Mouse (Mus musculus): ENCODE results near the gene Gm609. TPM values are rescaled to one million over a fixed set of nuclear protein-coding genes. Genes with fewer than 3 reads are reported as not detected.
"Not testable (repeated sequence)": the region's sequence is repeated elsewhere in the genome, so short reads cannot be mapped to it uniquely, and the experiment has no call there.

Gm609 gene
- total RNA-seq (2014; rRNA removed) (not detected in 2 replicates), polyA plus RNA-seq (2015; fragmentation: Nextera tagmentation; extraction: Ambion mirVana) (0.05 TPM in 1 of 2 replicates, not detected in the other)

DNA sequence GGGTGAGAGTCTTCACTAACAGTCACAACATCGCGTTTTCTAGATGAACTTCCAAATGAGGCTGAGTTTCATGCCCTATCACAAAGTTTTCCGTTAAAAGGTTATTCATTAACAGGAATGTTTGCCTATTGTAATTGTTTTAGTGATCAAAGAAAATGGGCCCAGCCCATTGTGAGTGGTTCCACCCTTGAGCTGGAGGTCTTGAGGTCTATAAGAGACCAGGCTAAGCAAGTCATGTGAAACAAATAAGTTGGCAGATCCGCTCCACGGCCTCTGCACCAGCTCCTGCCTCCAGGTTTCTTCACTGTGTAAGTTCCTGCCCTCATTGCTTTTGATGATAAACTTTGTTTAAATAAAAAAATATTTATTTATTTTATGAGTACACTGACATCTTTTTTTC is at the start of gene Gm609:
Gene Gm609, minus strand, starts transcription at position 43 of the 400 bp plus-strand sequence.
- no peak for ATAC-seq
- no peak for DNase-seq (ENCODE audit: low spot score)
- WGBS, result 77% methylated on average over 5 of the region's 5 CpGs

DNA sequence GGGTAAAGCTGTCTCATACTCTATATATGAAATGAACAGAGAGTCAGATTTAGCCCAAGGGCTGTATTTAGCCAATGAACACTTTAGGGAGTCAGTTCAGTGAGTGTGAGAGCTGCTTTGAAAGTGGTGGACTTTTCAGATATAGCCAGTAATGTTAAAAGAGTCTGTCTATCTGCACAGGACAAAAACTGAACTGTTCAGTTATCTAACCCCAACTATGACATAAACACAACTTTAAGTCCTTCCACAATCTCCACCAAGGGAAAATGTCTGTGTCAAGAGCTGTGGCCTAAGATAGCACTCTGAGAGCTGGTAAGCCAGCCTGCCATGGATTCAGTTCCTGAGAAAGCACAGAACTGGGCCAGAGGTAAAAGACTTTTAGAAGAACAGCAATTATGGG is 49.3 kb upstream of the Gm609 start:
- Histone ChIP-seq H3K27ac (no peak overlapping the region), H3K4me1 (ENCODE audit: insufficient read depth, low read length) (no peaks in the 10 kb centered on the region), H3K4me2 (ENCODE audit: low read depth, low read length) (no peak overlapping the region), H3K27me3 (ENCODE audit: insufficient read depth, low read length) (no peaks in the 10 kb centered on the region), H3K9me3 (ENCODE audit: low read length) (no peaks in the 10 kb centered on the region), H3K9ac (replicated peaks; ENCODE audit: low read length) (no peak overlapping the region), H3K36me3 (ENCODE audit: insufficient read depth, low read length) (no peaks in the 10 kb centered on the region), H3K4me3 (ENCODE audit: low read length) (no peak overlapping the region)
- ATAC-seq, result no peak
- TF ChIP-seq CTCF (IDR thresholded peaks at IDR 0.05; ENCODE audit: low read depth), result no peak
- no peak for DNase-seq (ENCODE audit: low spot score)

More for the DNA sequence above, at the start of gene Gm609:
- Histone ChIP-seq H3K4me3 (ENCODE audit: low read length) (no peak within 1 kb of the TSS), H3K4me2 (ENCODE audit: low read depth, low read length) (no peak within 1 kb of the TSS), H3K4me1 (ENCODE audit: insufficient read depth, low read length) (no peaks in the 10 kb centered on the region), H3K36me3 (ENCODE audit: insufficient read depth, low read length) (no peaks in the 10 kb centered on the region), H3K27me3 (ENCODE audit: insufficient read depth, low read length) (no peaks in the 10 kb centered on the region), H3K9ac (replicated peaks; ENCODE audit: low read length) (no peak within 1 kb of the TSS), H3K9me3 (ENCODE audit: low read length) (no peaks in the 10 kb centered on the region), H3K27ac (no peak within 1 kb of the TSS)
- TF ChIP-seq CTCF (IDR thresholded peaks at IDR 0.05; ENCODE audit: low read depth), result no peak

DNA sequence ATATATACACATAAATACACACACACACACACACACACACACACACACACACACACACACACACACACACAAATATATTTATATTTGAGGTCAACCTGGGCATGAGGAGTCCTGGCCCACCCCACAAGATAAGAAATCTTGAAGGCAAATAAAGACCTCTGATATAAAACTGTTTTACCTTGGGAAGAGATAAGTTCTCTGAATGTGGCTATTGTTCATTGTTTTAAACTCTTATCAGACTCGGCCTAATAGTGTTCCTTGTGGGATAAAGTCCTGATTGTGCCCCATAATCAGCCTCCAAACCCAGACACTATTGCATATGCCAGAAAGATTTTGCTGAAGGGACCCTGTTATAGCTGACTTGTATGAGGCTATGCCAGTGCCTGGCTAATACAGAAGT is 45.6 kb upstream of the Gm609 start:
- ATAC-seq; DNase-seq (ENCODE audit: low spot score); H3K4me1 ChIP-seq (ENCODE audit: insufficient read depth, low read length); H3K9me3 ChIP-seq (ENCODE audit: low read length); H3K9ac ChIP-seq (replicated peaks; ENCODE audit: low read length); H3K4me3 ChIP-seq (ENCODE audit: low read length); H3K4me2 ChIP-seq (ENCODE audit: low read depth, low read length); H3K27ac ChIP-seq; H3K27me3 ChIP-seq (ENCODE audit: insufficient read depth, low read length); H3K36me3 ChIP-seq (ENCODE audit: insufficient read depth, low read length): not testable (repeated sequence)
- whole genome bisulfite sequencing, result 81% methylated on average over 1 of the region's 1 CpGs

DNA sequence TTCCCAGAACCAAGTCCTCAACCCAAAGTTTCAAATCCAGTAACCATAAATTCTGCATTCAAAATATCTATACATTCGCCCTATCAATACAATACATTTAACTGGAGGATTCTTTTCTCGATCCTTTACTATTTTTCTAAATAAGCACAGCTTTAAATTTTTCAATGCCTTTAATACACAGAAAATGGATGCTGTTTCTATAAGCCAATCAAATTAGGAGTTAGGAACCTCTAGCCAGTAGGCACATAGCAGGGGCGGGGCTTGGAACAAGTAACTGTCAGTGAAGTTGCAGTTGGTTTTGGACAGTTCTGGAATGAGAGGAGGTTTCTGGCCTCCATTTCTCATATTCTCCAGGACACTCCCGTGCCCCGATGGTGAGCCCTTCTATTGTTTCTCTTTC is 42.2 kb upstream of the Gm609 start, which contains the start of gene Slc9c1:
Gene Slc9c1, plus strand, starts transcription at position 301 of the 400 bp plus-strand sequence.
- H3K4me2 ChIP-seq (ENCODE audit: low read depth, low read length), result no peak within 1 kb of the TSS
- no peak within 1 kb of the TSS for H3K27ac ChIP-seq
- no peak within 1 kb of the TSS for H3K4me3 ChIP-seq (ENCODE audit: low read length)
- TF ChIP-seq CTCF (IDR thresholded peaks at IDR 0.05; ENCODE audit: low read depth), result no peak
- DNase-seq (ENCODE audit: low spot score) (no peak), ATAC-seq (no peak)
- WGBS, result 93% methylated on average over 5 of the region's 5 CpGs
- no peak within 1 kb of the TSS for H3K9ac ChIP-seq (replicated peaks; ENCODE audit: low read length)
- H3K27me3 ChIP-seq (ENCODE audit: insufficient read depth, low read length), result no peaks in the 10 kb centered on the region
- no peaks in the 10 kb centered on the region for H3K4me1 ChIP-seq (ENCODE audit: insufficient read depth, low read length)
- no peaks in the 10 kb centered on the region for H3K9me3 ChIP-seq (ENCODE audit: low read length)
- H3K36me3 ChIP-seq (ENCODE audit: insufficient read depth, low read length), result no peaks in the 10 kb centered on the region

DNA sequence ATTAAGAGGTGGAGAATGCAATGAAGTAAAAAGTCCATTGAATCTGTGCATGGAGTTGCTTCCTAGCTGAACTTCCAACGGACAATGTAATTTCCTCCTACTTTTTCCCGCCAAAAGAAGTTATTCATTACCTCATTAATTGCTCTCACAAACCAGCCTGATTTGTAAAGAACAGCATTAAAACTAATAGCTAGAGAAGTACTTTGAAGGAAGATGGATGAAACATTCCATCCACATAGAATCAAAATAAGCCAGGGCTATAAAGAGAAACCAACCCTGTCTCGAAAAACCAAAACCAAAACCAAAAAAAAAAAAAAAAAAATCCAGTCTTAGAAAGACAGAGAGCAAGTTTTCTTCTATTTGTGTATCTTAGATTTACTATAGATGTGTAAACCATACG is 39.2 kb upstream of the Gm609 start, which contains the start of gene Gm17783:
Gene Gm17783, minus strand, starts transcription at position 101 of the 400 bp plus-strand sequence.
- WGBS, result 86% methylated on average over 4 of the region's 4 CpGs
- Histone ChIP-seq H3K4me1 (ENCODE audit: insufficient read depth, low read length) (no peaks in the 10 kb centered on the region), H3K27me3 (ENCODE audit: insufficient read depth, low read length) (no peaks in the 10 kb centered on the region), H3K27ac (no peak within 1 kb of the TSS), H3K9ac (replicated peaks; ENCODE audit: low read length) (no peak within 1 kb of the TSS), H3K9me3 (ENCODE audit: low read length) (no peaks in the 10 kb centered on the region), H3K4me2 (ENCODE audit: low read depth, low read length) (no peak within 1 kb of the TSS), H3K36me3 (ENCODE audit: insufficient read depth, low read length) (no peaks in the 10 kb centered on the region), H3K4me3 (ENCODE audit: low read length) (no peak within 1 kb of the TSS)
- DNase-seq (ENCODE audit: low spot score), result no peak
- ATAC-seq, result no peak
- TF ChIP-seq CTCF (IDR thresholded peaks at IDR 0.05; ENCODE audit: low read depth), result no peak

DNA sequence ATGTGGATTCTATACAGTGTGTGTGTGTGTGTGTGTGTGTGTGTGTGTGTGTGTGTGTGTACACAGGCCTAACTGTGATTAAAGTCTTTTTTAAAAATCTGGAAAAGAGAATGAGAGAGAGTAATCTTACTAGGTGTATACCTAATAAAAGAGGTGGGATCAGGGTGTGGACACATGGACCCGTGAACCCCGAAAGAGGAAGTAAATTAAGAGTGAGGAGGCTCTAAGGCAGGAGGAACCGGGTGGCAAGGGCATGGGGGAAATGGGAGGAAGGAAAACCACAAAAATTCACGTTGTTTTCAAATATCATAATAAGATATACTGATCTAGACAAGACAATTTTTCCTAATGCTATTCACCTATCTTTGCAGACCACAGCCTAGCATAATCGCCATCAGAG is 32.8 kb upstream of the Gm609 start:
- DNase-seq (ENCODE audit: low spot score) (no peak), ATAC-seq (no peak)
- no peaks in the 10 kb centered on the region for H3K36me3 ChIP-seq (ENCODE audit: insufficient read depth, low read length)
- no peaks in the 10 kb centered on the region for H3K9me3 ChIP-seq (ENCODE audit: low read length)
- H3K9ac ChIP-seq (replicated peaks; ENCODE audit: low read length), result no peak overlapping the region
- WGBS, result 89% methylated on average over 5 of the region's 5 CpGs
- no peak overlapping the region for H3K4me3 ChIP-seq (ENCODE audit: low read length)
- no peaks in the 10 kb centered on the region for H3K27me3 ChIP-seq (ENCODE audit: insufficient read depth, low read length)
- no peak overlapping the region for H3K27ac ChIP-seq
- H3K4me1 ChIP-seq (ENCODE audit: insufficient read depth, low read length), result no peaks in the 10 kb centered on the region
- no peak for TF ChIP-seq CTCF (IDR thresholded peaks at IDR 0.05; ENCODE audit: low read depth)
- H3K4me2 ChIP-seq (ENCODE audit: low read depth, low read length), result no peak overlapping the region

DNA sequence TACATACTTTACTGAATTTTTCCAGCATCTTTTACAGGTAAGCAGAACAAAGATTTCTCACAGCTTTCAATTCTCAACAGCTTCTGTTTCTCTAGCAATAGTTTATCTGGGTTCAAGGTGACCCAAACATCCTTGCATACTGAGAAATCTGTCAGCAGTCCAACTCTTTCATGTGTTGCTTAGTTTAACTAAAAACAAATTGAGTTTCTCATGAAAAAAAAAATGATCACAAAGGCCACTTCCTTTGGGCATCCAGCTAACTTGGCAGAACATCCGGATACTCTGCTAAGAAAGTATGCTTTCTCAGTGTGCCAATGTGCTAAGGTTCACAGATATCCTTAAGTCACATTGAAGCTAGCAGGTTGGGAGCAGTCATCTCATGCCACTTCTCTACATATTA is 2.6 kb upstream of the Gm609 start:
- Histone ChIP-seq H3K4me2 (ENCODE audit: low read depth, low read length) (no peak overlapping the region), H3K4me3 (ENCODE audit: low read length) (no peak overlapping the region), H3K36me3 (ENCODE audit: insufficient read depth, low read length) (no peaks in the 10 kb centered on the region), H3K27ac (no peak overlapping the region), H3K9ac (replicated peaks; ENCODE audit: low read length) (no peak overlapping the region), H3K9me3 (ENCODE audit: low read length) (no peaks in the 10 kb centered on the region), H3K27me3 (ENCODE audit: insufficient read depth, low read length) (no peaks in the 10 kb centered on the region), H3K4me1 (ENCODE audit: insufficient read depth, low read length) (no peaks in the 10 kb centered on the region)
- no peak for DNase-seq (ENCODE audit: low spot score)
- WGBS, result 76% methylated on average over 1 of the region's 1 CpGs
- TF ChIP-seq CTCF (IDR thresholded peaks at IDR 0.05; ENCODE audit: low read depth), result no peak
- no peak for ATAC-seq
